Mouse (Mus musculus) limb, embryonic 15.5 days (tissue): ENCODE measurements at regions not wholly inside any gene's neighbourhood (a gene's known extent, or its start where the extent isn't known, plus 50 kb on each side); places are given as distances from the start of the nearest gene placed in this dataset.

ENCODE experiments used
- ATAC-seq: fragments of 200-750 bp; cut with Nextera tagmentation; 2 replicates; pipeline ENCODE4 v1.8.0; 2017; ENCODE audit warnings: low read depth, moderate TSS enrichment; ENCODE audit not compliant: insufficient number of reproducible peaks, low FRiP score, low TSS enrichment
- H3K27ac ChIP-seq: fragments of 300-500 bp; sonication (generic); 2 replicates; pipeline ENCODE4 v1.5.1; 2015; ENCODE audit warnings: moderate library complexity, mild to moderate bottlenecking, inconsistent platforms
- H3K27me3 ChIP-seq: fragments of 300-500 bp; sonication (generic); 2 replicates; pipeline ENCODE4 v1.6.1; 2015; ENCODE audit warnings: inconsistent platforms
- H3K36me3 ChIP-seq: fragments of 300-500 bp; sonication (generic); 2 replicates; pipeline ENCODE4 v1.6.1; 2015; ENCODE audit warnings: inconsistent platforms
- H3K4me1 ChIP-seq: fragments of 300-500 bp; sonication (generic); 2 replicates; pipeline ENCODE4 v1.6.1; 2015; ENCODE audit warnings: inconsistent platforms
- H3K4me2 ChIP-seq: fragments of 300-500 bp; sonication (generic); 2 replicates; pipeline ENCODE4 v1.6.1; 2015; ENCODE audit warnings: mild to moderate bottlenecking, inconsistent platforms
- H3K4me3 ChIP-seq: fragments of 300-500 bp; sonication (generic); 2 replicates; pipeline ENCODE4 v1.5.1; 2015; ENCODE audit warnings: mild to moderate bottlenecking, inconsistent platforms
- H3K9ac ChIP-seq: fragments of 300-500 bp; sonication (generic); 2 replicates; pipeline ENCODE4 v1.6.1; 2015; ENCODE audit warnings: inconsistent platforms
- H3K9me3 ChIP-seq: fragments of 300-500 bp; sonication (generic); 2 replicates; pipeline ENCODE4 v1.6.1; 2016; ENCODE audit warnings: inconsistent platforms
- WGBS: fragments of 180-500 bp; shearing (Covaris S2); methylation state at CpG from one replicate; pipeline ENCODE4 v1.1.7; 2015; 5-methylcytosine and 5-hydroxymethylcytosine counted together

DNA sequence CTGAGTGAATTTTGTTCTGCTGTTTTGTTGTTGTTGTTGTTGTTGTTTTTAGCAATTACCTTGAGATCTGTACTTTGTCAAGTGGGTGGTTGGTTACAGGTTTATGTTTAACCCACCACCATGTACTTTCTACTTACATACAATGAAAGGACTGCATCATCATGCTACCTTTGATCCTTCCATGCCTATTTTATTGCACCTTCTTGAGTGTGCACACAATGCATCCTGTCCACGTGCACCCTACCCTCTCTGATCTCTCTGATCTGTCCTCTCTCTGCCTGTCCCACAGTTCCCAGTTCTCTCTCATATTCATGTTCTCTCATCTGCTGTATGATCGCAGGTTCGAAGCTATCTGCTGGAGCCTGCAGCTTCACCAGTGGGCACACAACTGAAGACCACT, 59.9 kb upstream of the Gas1 start:
- no peaks in the 10 kb centered on the region for H3K27me3 ChIP-seq
- WGBS, result 93% methylated on average over 3 of the region's 3 CpGs
- no peaks in the 10 kb centered on the region for H3K9me3 ChIP-seq
- no peak overlapping the region for H3K9ac ChIP-seq
- peaks cover 6% of the 10 kb centered on the region for H3K4me1 ChIP-seq
- H3K4me2 ChIP-seq, result no peak overlapping the region
- no peak overlapping the region for H3K27ac ChIP-seq
- H3K36me3 ChIP-seq, result no peaks in the 10 kb centered on the region
- no peak overlapping the region for H3K4me3 ChIP-seq
- no peak for ATAC-seq

DNA sequence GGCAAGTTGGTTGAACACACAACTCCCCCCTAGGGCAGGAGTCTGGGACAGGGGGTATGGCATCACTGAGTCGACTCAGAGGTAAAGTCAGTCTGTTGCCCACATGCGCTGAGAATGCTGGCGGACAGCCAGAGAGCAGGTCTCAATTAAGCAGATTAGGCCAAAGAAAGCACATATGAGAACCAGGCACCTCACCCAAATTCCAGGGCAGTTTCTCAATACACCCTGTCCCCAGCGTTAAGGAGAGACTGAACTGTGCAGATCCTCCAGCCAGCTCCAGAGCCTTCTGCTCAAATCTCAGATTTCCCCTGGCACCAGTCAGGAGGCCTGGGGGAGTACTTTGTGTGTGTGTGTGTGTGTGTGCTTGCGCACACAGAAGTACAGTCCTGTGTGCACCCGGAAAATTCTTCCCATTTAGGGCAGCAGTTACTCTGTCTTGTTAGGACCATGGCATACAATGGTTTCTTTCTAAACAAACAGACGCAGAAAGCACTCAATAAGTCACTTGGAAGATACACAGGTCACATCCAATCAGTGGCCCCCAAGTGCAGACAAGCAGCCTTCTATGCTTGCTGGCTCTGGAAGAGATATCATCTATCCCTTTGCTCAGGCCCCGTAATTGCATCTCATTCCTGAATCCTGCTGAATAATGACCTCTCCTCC, 65.4 kb upstream of the Gas1 start:
- H3K36me3 ChIP-seq, result no peaks in the 10 kb centered on the region
- peak; percentile 79 for ATAC-seq
- no peak overlapping the region for H3K4me2 ChIP-seq
- H3K4me3 ChIP-seq, result no peak overlapping the region
- H3K27me3 ChIP-seq, result no peaks in the 10 kb centered on the region
- no peak overlapping the region for H3K9ac ChIP-seq
- H3K27ac ChIP-seq, result peak overlapping the region; percentile 89
- H3K9me3 ChIP-seq, result no peaks in the 10 kb centered on the region
- 14% methylated on average over 8 of the region's 8 CpGs for WGBS
- peaks cover 23% of the 10 kb centered on the region for H3K4me1 ChIP-seq

DNA sequence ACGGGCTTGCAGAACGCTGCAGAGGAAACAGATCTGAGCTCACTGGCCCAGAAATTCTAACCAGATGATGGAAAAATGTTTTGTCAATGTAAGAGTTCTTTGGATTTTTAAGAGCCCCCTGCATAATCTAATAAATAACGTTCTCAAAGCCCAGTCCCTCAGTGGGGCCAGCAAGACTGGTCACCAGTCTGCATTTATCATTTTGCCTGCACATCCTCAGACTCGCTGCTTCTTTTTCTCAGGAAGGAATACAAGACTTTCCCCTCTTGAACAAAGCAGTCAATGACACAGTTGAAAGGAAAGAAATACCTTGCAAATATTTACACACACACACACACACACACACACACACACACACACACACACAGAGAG, 65.9 kb upstream of the Gas1 start:
- Histone ChIP-seq H3K9ac (no peak overlapping the region), H3K4me2 (no peak overlapping the region), H3K27ac (peak overlapping the region; percentile 89), H3K4me3 (no peak overlapping the region), H3K9me3 (no peaks in the 10 kb centered on the region), H3K36me3 (no peaks in the 10 kb centered on the region), H3K4me1 (peaks cover 23% of the 10 kb centered on the region), H3K27me3 (no peaks in the 10 kb centered on the region)
- WGBS, result 19% methylated on average over 4 of the region's 4 CpGs
- no peak for ATAC-seq

GRCm38 (mm10) chr13:60255162-60255561, 78.0 kb upstream of the Gas1 start:
- 0 out of 2 replicates have a peak, but pooled peaks have one; percentile 14 for ATAC-seq
- Histone ChIP-seq H3K9me3 (no peaks in the 10 kb centered on the region), H3K4me2 (no peak overlapping the region), H3K4me1 (peaks cover 31% of the 10 kb centered on the region), H3K9ac (no peak overlapping the region), H3K4me3 (no peak overlapping the region), H3K27ac (peak overlapping the region; percentile 78), H3K36me3 (no peaks in the 10 kb centered on the region), H3K27me3 (no peaks in the 10 kb centered on the region)
- 18% methylated on average over 7 of the region's 7 CpGs for WGBS

DNA sequence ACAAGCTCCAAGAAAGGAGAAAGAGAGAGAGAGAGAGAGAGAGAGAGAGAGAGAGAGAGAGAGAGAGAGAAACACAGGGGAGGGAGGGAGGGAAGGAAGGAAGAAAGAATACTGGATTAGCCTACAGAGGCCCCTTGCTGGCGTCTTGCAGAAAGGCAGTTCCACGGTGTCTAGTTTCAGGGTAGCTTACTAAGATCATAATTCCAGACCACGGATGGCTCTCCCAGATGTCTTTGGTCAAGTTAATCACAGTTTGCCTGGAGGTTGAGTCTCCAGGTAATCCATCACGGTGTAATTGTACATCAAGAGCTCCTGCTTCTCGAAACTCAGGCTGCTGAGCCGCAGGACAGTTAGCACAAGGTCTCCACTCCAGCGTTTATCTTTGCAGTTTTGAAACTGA, 78.5 kb upstream of the Gas1 start:
- WGBS, result 16% methylated on average over 7 of the region's 7 CpGs
- H3K4me1 ChIP-seq, result peaks cover 31% of the 10 kb centered on the region
- H3K9ac ChIP-seq, result no peak overlapping the region
- ATAC-seq, result no peak
- H3K36me3 ChIP-seq, result no peaks in the 10 kb centered on the region
- H3K9me3 ChIP-seq, result no peaks in the 10 kb centered on the region
- peak overlapping the region; percentile 78 for H3K27ac ChIP-seq
- no peaks in the 10 kb centered on the region for H3K27me3 ChIP-seq
- H3K4me2 ChIP-seq, result no peak overlapping the region
- H3K4me3 ChIP-seq, result no peak overlapping the region

DNA sequence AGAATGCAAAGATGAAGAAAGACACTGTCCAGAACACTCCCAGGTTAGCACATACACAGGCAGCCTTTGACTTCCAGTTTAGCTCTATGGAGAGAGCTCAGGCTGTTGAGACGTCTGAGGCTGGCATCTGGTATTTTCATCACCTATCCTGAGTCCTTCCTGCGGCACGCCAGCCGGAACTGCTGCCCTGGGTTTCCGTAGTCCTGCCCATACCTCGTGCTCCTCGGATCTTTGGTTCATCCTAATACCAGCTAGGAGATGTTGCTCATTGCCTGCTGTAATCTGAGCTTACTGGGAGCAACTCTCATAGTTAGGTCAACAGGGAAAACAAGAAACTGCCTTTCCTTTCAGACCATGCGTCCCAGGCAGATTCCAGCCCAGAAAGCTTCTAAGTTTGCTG, 79.8 kb upstream of the Gas1 start:
- no peak overlapping the region for H3K9ac ChIP-seq
- H3K36me3 ChIP-seq, result no peaks in the 10 kb centered on the region
- H3K27me3 ChIP-seq, result no peaks in the 10 kb centered on the region
- WGBS, result 28% methylated on average over 8 of the region's 8 CpGs
- H3K9me3 ChIP-seq, result no peaks in the 10 kb centered on the region
- H3K27ac ChIP-seq, result peak overlapping the region; percentile 38
- H3K4me2 ChIP-seq, result no peak overlapping the region
- no peak for ATAC-seq
- no peak overlapping the region for H3K4me3 ChIP-seq
- peaks cover 31% of the 10 kb centered on the region for H3K4me1 ChIP-seq

- Histone ChIP-seq H3K27ac (no peak overlapping the region), H3K9me3 (no peaks in the 10 kb centered on the region)
Observed at GRCm38 (mm10) chr13:60257878-60258277, 80.7 kb upstream of the Gas1 start.

GRCm38 (mm10) chr13:60262449-60263028, 85.4 kb upstream of the Gas1 start:
- no peak overlapping the region for H3K4me3 ChIP-seq
- H3K36me3 ChIP-seq, result no peaks in the 10 kb centered on the region
- WGBS, result 59% methylated on average over 11 of the region's 11 CpGs
- H3K27me3 ChIP-seq, result no peaks in the 10 kb centered on the region
- no peak for ATAC-seq
- no peaks in the 10 kb centered on the region for H3K9me3 ChIP-seq
- H3K4me1 ChIP-seq, result peaks cover 22% of the 10 kb centered on the region
- no peak overlapping the region for H3K4me2 ChIP-seq
- no peak overlapping the region for H3K9ac ChIP-seq
- 0 out of 2 replicates have a peak overlapping the region, but pooled peaks have one; percentile 24 for H3K27ac ChIP-seq

More at GRCm38 (mm10) chr13:60257878-60258277, 80.7 kb upstream of the Gas1 start:
- Histone ChIP-seq H3K4me1 (peaks cover 31% of the 10 kb centered on the region), H3K9ac (no peak overlapping the region), H3K36me3 (no peaks in the 10 kb centered on the region), H3K4me2 (no peak overlapping the region), H3K4me3 (no peak overlapping the region), H3K27me3 (no peaks in the 10 kb centered on the region)
- 33% methylated on average over 3 of the region's 3 CpGs for WGBS
- ATAC-seq, result no peak

DNA sequence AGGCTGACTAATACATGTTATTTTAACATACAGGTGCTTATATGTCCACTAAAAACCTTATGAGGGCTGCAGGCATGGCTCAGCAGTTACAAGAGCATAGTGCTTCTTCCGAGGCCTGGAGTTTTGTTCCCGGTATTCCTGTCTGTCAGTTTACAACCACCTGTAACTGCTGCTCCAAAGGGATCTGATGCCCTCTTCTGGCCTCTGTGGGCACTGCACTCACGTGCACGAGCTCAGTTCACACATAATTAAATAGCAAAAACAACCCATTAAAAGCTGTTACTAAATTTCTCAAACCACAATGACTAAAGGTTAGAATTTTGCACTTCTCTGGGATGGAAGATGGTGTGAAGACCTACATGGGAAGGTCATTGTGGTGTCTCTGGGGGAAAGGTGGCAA, 87.3 kb upstream of the Gas1 start:
- peaks cover 35% of the 10 kb centered on the region for H3K4me1 ChIP-seq
- no peak overlapping the region for H3K9ac ChIP-seq
- WGBS, result 89% methylated on average over 4 of the region's 4 CpGs
- H3K9me3 ChIP-seq, result no peaks in the 10 kb centered on the region
- no peaks in the 10 kb centered on the region for H3K27me3 ChIP-seq
- H3K4me2 ChIP-seq, result no peak overlapping the region
- no peaks in the 10 kb centered on the region for H3K36me3 ChIP-seq
- ATAC-seq, result no peak
- H3K4me3 ChIP-seq, result no peak overlapping the region
- H3K27ac ChIP-seq, result no peak overlapping the region

GRCm38 (mm10) chr13:60267557-60267956, 90.4 kb upstream of the Gas1 start:
- no peaks in the 10 kb centered on the region for H3K27me3 ChIP-seq
- no peaks in the 10 kb centered on the region for H3K9me3 ChIP-seq
- H3K27ac ChIP-seq, result peak overlapping the region; percentile 89
- WGBS, result 1% methylated on average over 12 of the region's 12 CpGs
- H3K9ac ChIP-seq, result no peak overlapping the region
- H3K4me2 ChIP-seq, result peak overlapping the region; percentile 46
- no peaks in the 10 kb centered on the region for H3K36me3 ChIP-seq
- H3K4me3 ChIP-seq, result peak overlapping the region; percentile 15; the same call in 1 of the 2 replicates
- peaks cover 40% of the 10 kb centered on the region for H3K4me1 ChIP-seq
- ATAC-seq, result peak; percentile 82

DNA sequence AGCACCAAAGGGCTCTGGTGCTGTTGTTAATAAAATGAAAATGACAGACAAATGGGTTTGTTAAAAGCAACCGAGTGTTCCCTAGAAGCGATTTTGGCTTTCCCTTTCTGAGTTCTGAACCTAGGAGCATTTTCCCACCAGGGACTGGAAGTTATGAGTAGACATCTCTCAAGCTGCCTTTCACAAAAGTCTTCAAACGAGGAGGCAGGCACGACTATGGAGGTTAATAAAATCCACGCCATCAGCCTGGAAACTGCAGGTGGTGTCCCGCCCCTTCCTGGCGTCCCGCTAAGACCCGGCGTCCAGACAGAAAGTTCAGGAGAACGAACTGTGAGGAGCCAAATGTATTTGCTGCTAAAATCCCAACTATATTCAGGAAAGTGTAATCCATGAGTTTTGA, 91.1 kb upstream of the Gas1 start:
- peak overlapping the region; percentile 89 for H3K27ac ChIP-seq
- H3K36me3 ChIP-seq, result no peaks in the 10 kb centered on the region
- WGBS, result 21% methylated on average over 11 of the region's 11 CpGs
- ATAC-seq, result no peak
- no peaks in the 10 kb centered on the region for H3K27me3 ChIP-seq
- H3K9ac ChIP-seq, result no peak overlapping the region
- peak overlapping the region; percentile 46 for H3K4me2 ChIP-seq
- no peaks in the 10 kb centered on the region for H3K9me3 ChIP-seq
- H3K4me1 ChIP-seq, result peaks cover 40% of the 10 kb centered on the region
- peak overlapping the region; percentile 15; the same call in 1 of the 2 replicates for H3K4me3 ChIP-seq

DNA sequence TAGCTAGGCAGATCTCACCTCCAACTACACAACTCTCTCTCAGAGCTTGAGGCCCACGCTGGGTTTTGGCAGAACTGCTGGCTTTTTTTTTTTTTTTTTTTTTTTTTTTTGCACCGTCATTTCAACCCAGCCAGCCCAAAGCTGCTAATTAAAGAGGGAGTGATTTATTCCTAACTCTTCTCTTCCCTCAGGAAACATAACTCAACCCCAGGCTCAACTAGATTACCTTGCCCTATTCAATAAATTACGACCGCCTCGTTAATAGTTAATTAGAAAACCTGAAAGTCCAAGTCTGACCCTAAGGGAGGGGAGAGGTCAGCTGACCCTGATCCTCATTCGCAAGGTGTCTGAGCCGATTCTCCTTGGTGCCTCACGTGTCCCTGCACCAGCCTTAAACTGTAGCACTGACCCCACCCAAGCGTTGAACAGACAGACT, 92.3 kb upstream of the Gas1 start:
- H3K4me3 ChIP-seq, result no peak overlapping the region
- no peaks in the 10 kb centered on the region for H3K9me3 ChIP-seq
- 22% methylated on average over 9 of the region's 9 CpGs for WGBS
- no peaks in the 10 kb centered on the region for H3K27me3 ChIP-seq
- no peak overlapping the region for H3K4me2 ChIP-seq
- peaks cover 40% of the 10 kb centered on the region for H3K4me1 ChIP-seq
- no peak for ATAC-seq
- peak overlapping the region; percentile 89 for H3K27ac ChIP-seq
- H3K9ac ChIP-seq, result no peak overlapping the region
- H3K36me3 ChIP-seq, result no peaks in the 10 kb centered on the region
